Mouse (Mus musculus) bone marrow macrophage, adult 2 months (primary cell): ENCODE measurements around the gene Aprt.

Experiments used
- CTCF ChIP-seq: IDR thresholded peaks from 2 replicates; pipeline ENCODE4 v1.5.1; 2012; ENCODE audit warnings: low read depth, mild to moderate bottlenecking, low read length, moderate library complexity
- POLR2A ChIP-seq: IDR thresholded peaks from 2 replicates; pipeline ENCODE4 v1.6.1; 2012; ENCODE audit warnings: mild to moderate bottlenecking, low read depth, low read length, borderline replicate concordance

- TF ChIP-seq CTCF (no peak), POLR2A (no peak)
Observed at GRCm38 (mm10) chr8:122610209-122610608, 33.5 kb upstream of the Aprt start.
